Mouse (Mus musculus) heart, embryonic 16.5 days (tissue): Measurements from ENCODE around the gene Slc35e2. TPM values are rescaled to one million over a fixed set of nuclear protein-coding genes. Genes with fewer than 3 reads are reported as not detected.

ENCODE experiments used
- ATAC-seq: fragments of 200-750 bp; cut with Nextera tagmentation; replicated peaks from 2 replicates; pipeline ENCODE4 v1.8.0; 2017; ENCODE audit warnings: moderate number of reproducible peaks; ENCODE audit not compliant: insufficient read depth, low FRiP score; ENCODE audit errors: extremely low read depth
- H3K27ac ChIP-seq: fragments of 300-500 bp; sonication (generic); 2 replicates; pipeline ENCODE4 v1.5.1; 2014; ENCODE audit warnings: mild to moderate bottlenecking, low read length, control low read depth, moderate library complexity
- H3K27me3 ChIP-seq: fragments of 300-500 bp; sonication (generic); 2 replicates; pipeline ENCODE4 v1.6.1; 2014; ENCODE audit warnings: low read length, mixed read lengths; ENCODE audit not compliant: control insufficient read depth, insufficient read depth
- H3K36me3 ChIP-seq: fragments of 300-500 bp; sonication (generic); 2 replicates; pipeline ENCODE4 v1.6.1; 2014; ENCODE audit not compliant: control insufficient read depth, insufficient read depth
- H3K4me1 ChIP-seq: fragments of 300-500 bp; sonication (generic); 2 replicates; pipeline ENCODE4 v1.6.1; 2014; ENCODE audit warnings: low read length, mixed read lengths; ENCODE audit not compliant: control insufficient read depth, insufficient read depth
- H3K4me2 ChIP-seq: fragments of 300-500 bp; sonication (generic); 2 replicates; pipeline ENCODE4 v1.6.1; 2014; ENCODE audit warnings: low read depth, mild to moderate bottlenecking, control low read depth, low read length
- H3K4me3 ChIP-seq: fragments of 300-500 bp; sonication (generic); 2 replicates; pipeline ENCODE4 v1.5.1; 2014; ENCODE audit warnings: mild to moderate bottlenecking, control low read depth, low read length
- H3K9ac ChIP-seq: fragments of 300-500 bp; sonication (generic); 2 replicates; pipeline ENCODE4 v1.6.1; 2014; ENCODE audit warnings: low read length, control low read depth
- H3K9me3 ChIP-seq: fragments of 300-500 bp; sonication (generic); replicated peaks from 2 replicates; pipeline ENCODE4 v1.6.1; 2016; ENCODE audit warnings: low read length; ENCODE audit not compliant: control insufficient read depth
- WGBS: fragments of 180-500 bp; shearing (Covaris S2); extraction: QIAGEN DNeasy Blood & Tissue Kit; methylation state at CpG from one replicate; pipeline ENCODE4 v1.1.7; 2014; 5-methylcytosine and 5-hydroxymethylcytosine counted together
- polyA plus RNA-seq: library from polyadenylated mRNA; unstranded; fragments of >200 nt; fragmentation: Nextera tagmentation; extraction: Ambion mirVana; gene quantifications from 2 replicates; pipeline ENCODE4 v1.2.1, GENCODE M21; 2015

Slc35e2 gene
- polyA plus RNA-seq, 1 experiment from 2014 or later, result 5.7 TPM

GRCm38 (mm10) chr4:155589356-155589755 lies 11.9 kb upstream of the Slc35e2 start:
- Histone ChIP-seq H3K27ac (no peak overlapping the region), H3K9me3 (no peaks in the 10 kb centered on the region), H3K4me2 (no peak overlapping the region), H3K36me3 (peaks cover 47% of the 10 kb centered on the region), H3K4me1 (no peaks in the 10 kb centered on the region), H3K4me3 (no peak overlapping the region), H3K27me3 (no peaks in the 10 kb centered on the region), H3K9ac (no peak overlapping the region)
- WGBS, result 95% methylated on average over 5 of the region's 5 CpGs
- no peak for ATAC-seq

DNA sequence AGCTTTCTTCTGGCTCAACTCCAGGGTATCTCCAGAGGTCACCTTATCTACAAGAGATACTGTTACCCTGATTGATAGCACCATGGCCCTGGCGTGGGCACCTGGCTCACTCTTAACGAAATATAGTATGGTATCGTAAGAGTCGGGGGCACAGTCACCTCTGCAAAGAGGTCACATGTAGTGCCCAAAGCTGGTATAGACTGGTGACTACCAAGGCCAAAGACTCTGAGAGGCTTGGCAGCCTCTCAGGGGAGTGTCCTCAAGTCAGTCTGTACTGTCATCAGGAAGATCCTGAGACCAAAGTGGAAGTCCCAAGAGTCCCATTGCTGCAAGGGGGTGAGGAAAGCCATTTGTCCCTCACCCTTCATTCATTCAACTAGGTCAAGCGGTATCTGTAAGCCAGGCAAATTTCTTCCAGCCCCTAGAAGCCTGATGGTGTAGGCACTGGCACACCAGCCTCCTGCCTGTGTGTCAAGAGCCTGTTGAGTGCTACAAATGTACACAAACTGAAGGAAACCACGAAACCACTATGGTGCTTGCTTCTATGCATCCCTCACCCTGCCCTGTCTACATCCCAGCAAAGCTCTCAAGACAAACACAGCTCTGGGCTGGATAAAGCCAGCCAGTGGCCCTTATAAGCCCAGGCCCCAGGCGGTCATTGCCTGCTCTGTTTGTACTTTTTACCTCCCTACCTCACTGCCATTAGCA lies 10.1 kb upstream of the Slc35e2 start:
- no peak for ATAC-seq
- peaks cover 34% of the 10 kb centered on the region for H3K36me3 ChIP-seq

GRCm38 (mm10) chr4:155593780-155594179 lies 7.4 kb upstream of the Slc35e2 start:
- Histone ChIP-seq H3K36me3 (peaks cover 14% of the 10 kb centered on the region), H3K4me3 (no peak overlapping the region), H3K9me3 (no peaks in the 10 kb centered on the region), H3K27me3 (no peaks in the 10 kb centered on the region), H3K27ac (no peak overlapping the region), H3K4me1 (no peaks in the 10 kb centered on the region), H3K9ac (no peak overlapping the region), H3K4me2 (no peak overlapping the region)
- 69% methylated on average over 1 of the region's 1 CpGs for WGBS
- no peak for ATAC-seq

More for the DNA sequence above, 10.1 kb upstream of the Slc35e2 start:
- Histone ChIP-seq H3K4me3 (no peak overlapping the region), H3K4me2 (no peak overlapping the region), H3K27me3 (no peaks in the 10 kb centered on the region), H3K27ac (no peak overlapping the region), H3K9me3 (no peaks in the 10 kb centered on the region), H3K9ac (no peak overlapping the region), H3K4me1 (no peaks in the 10 kb centered on the region)
- WGBS, result 57% methylated on average over 7 of the region's 7 CpGs

DNA sequence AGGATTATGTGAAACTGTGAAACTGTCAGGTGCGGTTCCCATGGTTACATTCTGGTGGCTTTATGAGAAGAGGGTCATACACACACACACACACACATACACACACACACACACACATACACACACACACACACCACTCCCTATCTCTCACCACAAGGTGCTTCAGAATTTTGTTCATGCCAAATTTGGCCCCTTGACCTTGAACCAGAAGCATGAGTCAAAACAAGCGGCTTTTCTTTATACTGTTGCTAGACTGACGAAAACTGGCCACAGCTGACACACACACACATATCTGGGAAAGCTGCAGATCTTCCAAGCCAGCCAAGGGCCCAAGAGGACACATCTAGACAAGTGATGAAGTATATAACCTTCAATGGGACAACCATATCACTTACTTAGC lies 5.4 kb upstream of the Slc35e2 start:
- Histone ChIP-seq H3K9me3 (no peaks in the 10 kb centered on the region), H3K27me3 (no peaks in the 10 kb centered on the region), H3K9ac (no peak overlapping the region), H3K27ac (no peak overlapping the region), H3K4me3 (no peak overlapping the region), H3K36me3 (no peaks in the 10 kb centered on the region), H3K4me2 (no peak overlapping the region), H3K4me1 (no peaks in the 10 kb centered on the region)
- no peak for ATAC-seq
- 69% methylated on average over 3 of the region's 3 CpGs for WGBS

DNA sequence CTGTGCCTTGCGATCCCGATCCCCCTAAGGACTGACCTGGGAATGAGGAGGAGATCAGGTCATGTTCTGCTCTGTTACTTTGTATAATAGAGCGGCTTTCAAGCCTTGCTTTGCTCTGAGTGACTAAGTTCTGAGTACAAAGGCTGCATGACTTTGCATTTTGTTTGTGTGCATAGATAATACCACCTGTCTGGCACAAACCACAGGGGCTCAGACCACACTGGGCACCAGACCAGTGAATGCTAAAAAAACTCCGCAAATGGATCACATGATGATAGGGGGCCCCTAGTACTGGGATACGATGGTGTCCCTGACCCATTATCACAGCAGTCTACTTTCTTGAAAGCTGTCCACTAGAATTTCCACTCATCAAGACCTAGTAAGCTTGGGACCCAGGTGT lies 4.6 kb upstream of the Slc35e2 start:
- no peak overlapping the region for H3K4me2 ChIP-seq
- no peak for ATAC-seq
- 66% methylated on average over 5 of the region's 5 CpGs for WGBS

GRCm38 (mm10) chr4:155598536-155598935 lies 2.7 kb upstream of the Slc35e2 start:
- Histone ChIP-seq H3K36me3 (no peaks in the 10 kb centered on the region), H3K4me3 (no peak overlapping the region), H3K4me2 (no peak overlapping the region), H3K4me1 (peaks cover 7% of the 10 kb centered on the region), H3K27me3 (no peaks in the 10 kb centered on the region), H3K9me3 (no peaks in the 10 kb centered on the region), H3K9ac (no peak overlapping the region), H3K27ac (no peak overlapping the region)
- WGBS, result 17% methylated on average over 20 of the region's 20 CpGs
- ATAC-seq, result no peak

More for the DNA sequence above, 4.6 kb upstream of the Slc35e2 start:
- Histone ChIP-seq H3K4me3 (no peak overlapping the region), H3K9ac (no peak overlapping the region), H3K9me3 (no peaks in the 10 kb centered on the region), H3K27me3 (no peaks in the 10 kb centered on the region), H3K4me1 (no peaks in the 10 kb centered on the region), H3K27ac (no peak overlapping the region), H3K36me3 (no peaks in the 10 kb centered on the region)

DNA sequence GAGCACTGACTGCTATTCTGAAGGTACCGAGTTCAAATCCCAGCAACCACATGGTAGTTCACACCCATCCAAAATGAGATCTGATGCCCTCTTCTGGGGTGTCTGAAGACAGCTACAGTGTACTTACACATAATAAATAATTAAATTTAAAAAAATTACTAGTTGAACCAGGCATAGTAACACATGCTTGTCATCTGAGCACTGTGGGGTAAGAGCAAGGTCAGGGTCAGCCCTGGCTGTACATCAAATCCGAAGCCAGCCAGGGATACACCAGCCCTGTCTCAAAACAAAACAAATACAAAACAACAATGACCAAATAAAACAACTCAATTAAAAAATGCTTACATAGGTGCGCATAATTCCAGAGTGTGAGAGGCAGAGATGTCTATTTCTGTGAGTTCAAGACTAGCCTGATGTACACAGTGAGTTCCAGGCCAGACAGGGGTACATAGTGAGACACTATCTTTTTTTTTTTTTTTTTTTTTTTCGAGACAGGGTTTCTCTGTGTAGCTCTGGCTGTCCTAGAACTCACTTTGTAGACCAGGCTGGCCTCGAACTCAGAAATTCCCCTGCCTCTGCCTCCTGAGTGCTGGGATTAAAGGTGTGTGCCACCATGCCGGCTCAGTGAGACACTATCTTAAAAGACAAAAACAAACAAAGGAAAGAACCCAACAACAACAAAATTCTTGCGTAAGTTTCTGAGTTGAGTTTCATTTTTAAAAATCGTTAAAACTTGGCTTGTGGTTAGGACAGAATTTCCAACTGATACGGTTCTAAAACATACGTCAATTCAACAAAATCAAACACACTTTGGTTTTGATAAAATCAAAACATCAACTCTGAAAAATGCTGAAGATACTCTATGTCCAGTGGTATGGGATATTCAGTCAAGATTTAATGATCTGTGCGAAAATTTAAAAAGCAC lies 1.1 kb upstream of the Slc35e2 start:
- H3K4me1 ChIP-seq, result peaks cover 7% of the 10 kb centered on the region
- H3K36me3 ChIP-seq, result peaks cover 2% of the 10 kb centered on the region; the same call in 1 of the 2 replicates
- peak overlapping the region; percentile 97 for H3K9ac ChIP-seq
- peak overlapping the region; percentile 94 for H3K4me2 ChIP-seq
- 84% methylated on average over 10 of the region's 11 CpGs for WGBS
- no peaks in the 10 kb centered on the region for H3K9me3 ChIP-seq
- H3K27me3 ChIP-seq, result no peaks in the 10 kb centered on the region
- H3K27ac ChIP-seq, result peak overlapping the region; percentile 99
- ATAC-seq, result no peak
- peak overlapping the region; percentile 99 for H3K4me3 ChIP-seq

- ATAC-seq, result peak; percentile 4; the same call in 1 of the 2 replicates
- WGBS, result 1% methylated on average over 31 of the region's 31 CpGs
- peak overlapping the region; percentile 97 for H3K9ac ChIP-seq
Observed at GRCm38 (mm10) chr4:155601997-155602456, 811 bp downstream of the Slc35e2 start.

DNA sequence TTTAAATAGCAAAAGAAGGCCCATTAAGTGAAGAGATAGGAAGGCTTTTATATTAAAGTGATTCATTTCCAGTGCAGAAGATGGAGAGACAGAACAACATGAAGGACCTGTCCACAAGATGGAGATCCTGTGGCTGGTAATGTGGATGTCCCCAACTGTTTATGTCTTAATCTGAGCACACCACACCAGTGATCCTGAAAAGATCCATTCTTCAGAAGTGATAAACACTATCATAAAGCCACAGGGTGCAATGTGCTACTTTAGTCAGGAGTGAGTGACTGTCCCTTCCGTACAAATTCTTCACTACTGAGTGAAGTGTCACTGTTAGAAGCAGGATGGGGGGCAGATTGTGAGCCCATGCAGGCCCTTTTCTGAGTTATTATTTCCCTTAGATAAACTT lies 1.5 kb downstream of the Slc35e2 start:
- no peak overlapping the region for H3K27ac ChIP-seq
- H3K4me1 ChIP-seq, result peaks cover 7% of the 10 kb centered on the region
- no peak overlapping the region for H3K9ac ChIP-seq
- no peaks in the 10 kb centered on the region for H3K27me3 ChIP-seq
- 84% methylated on average over 1 of the region's 1 CpGs for WGBS
- H3K4me3 ChIP-seq, result peak overlapping the region; percentile 99; the same call in 1 of the 2 replicates
- H3K4me2 ChIP-seq, result peak overlapping the region; percentile 94
- H3K36me3 ChIP-seq, result peaks cover 2% of the 10 kb centered on the region; the same call in 1 of the 2 replicates
- no peaks in the 10 kb centered on the region for H3K9me3 ChIP-seq
- no peak for ATAC-seq

More at GRCm38 (mm10) chr4:155601997-155602456, 811 bp downstream of the Slc35e2 start:
- H3K4me3 ChIP-seq, result peak overlapping the region; percentile 99
- H3K4me1 ChIP-seq, result peaks cover 7% of the 10 kb centered on the region
- peak overlapping the region; percentile 94 for H3K4me2 ChIP-seq
- peak overlapping the region; percentile 99 for H3K27ac ChIP-seq
- H3K36me3 ChIP-seq, result peaks cover 2% of the 10 kb centered on the region; the same call in 1 of the 2 replicates
- H3K27me3 ChIP-seq, result no peaks in the 10 kb centered on the region
- H3K9me3 ChIP-seq, result no peaks in the 10 kb centered on the region
